Mouse (Mus musculus) heart, postnatal 14 days (tissue): ENCODE data around the gene Nudt22. TPM values are rescaled to one million over a fixed set of nuclear protein-coding genes. Genes with fewer than 3 reads are reported as not detected.

Experiments
- DNase-seq, 2 experiments: peaks; one replicate each; pipeline ENCODE4 v3.0.0; 2021 to 2022
- intact Hi-C: fragments of 180-260 bp; cut with DNase I; formaldehyde crosslinking; loops from one replicate; pipeline ENCODE4 v1.15.1; 2025
- long read RNA-seq, 2 experiments: library from polyadenylated mRNA; stranded (forward); transcript quantifications; one replicate each; pipeline ENCODE4 v2.0.0; 2021
- total RNA-seq, 2 experiments: library from RNA; stranded (reverse); gene quantifications; 2 replicates each; pipeline ENCODE4 v1.2.3; 2021

Gene Nudt22
- total RNA-seq: 10 to 100 TPM; 24.8 to 26.1 TPM
- long read RNA-seq, experiment 1, transcript Nudt22-201 (6 exons, 1,000 nt): major isoform, 36 of 40 reads
- long read RNA-seq, experiment 1, partial matches to known transcripts: 0 of 40 reads
- long read RNA-seq, experiment 1, other reads (novel, unspliced or antisense): 4 of 40 reads
- long read RNA-seq, experiment 2, transcript Nudt22-201 (6 exons, 1,000 nt): major isoform, 30 of 34 reads
- long read RNA-seq, experiment 2, partial matches to known transcripts: 1 of 34 reads
- long read RNA-seq, experiment 2, other reads (novel, unspliced or antisense): 3 of 34 reads

DNA sequence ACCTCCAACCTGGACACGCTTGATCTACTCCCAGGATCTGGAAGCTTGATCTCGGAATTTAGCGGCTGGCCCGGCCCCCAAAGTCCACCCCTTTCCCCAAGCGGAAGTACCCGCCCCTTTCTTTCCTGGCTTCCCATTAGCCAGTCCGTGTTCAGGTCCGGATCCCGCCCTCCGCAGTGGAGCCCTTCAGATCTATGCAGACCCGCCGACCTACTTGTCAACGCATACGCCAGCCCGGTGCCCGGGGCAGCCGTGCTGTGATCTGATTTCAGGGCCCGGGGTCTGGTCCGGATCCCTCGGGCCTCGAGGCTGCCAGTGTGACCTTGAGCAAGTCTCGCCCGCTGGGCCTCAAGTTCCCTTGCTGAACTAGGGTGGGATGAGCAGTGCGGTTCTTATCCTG, at the start of gene Nudt22, which contains the start of gene Trpt1:
Gene Nudt22 (minus strand): TSS at position 112 of the 400 bp plus-strand sequence.
Gene Trpt1 (plus strand): TSS at position 126 of the 400 bp plus-strand sequence.
- DNase-seq: peak; percentile 86 to 90
- intact Hi-C loops: loop anchor here (5.0 kb wide), 1 partner anchor 36 kb away; no protein-coding TSS in a partner anchor

DNA sequence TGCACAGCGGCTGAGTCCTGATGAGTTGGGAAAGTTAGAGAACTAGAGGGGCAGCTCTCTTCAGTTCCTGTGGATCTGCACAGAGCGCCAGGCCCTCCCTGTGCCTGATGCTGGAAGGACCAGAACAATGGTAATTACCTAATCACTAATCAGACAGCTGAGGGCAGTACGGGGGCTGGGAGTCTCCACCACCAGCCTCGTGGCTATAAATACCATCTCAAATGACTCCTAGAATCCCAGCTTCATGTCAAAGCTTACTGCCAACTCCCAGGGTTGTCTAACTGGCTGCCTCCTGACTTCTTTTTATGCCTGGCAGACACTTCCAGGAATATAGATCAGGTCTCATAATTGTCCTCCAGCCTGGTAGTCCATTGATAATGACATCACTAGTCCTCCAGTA, 48.8 kb upstream of the Nudt22 start:
- intact Hi-C loops: no loop called here
- no peak for DNase-seq

DNA sequence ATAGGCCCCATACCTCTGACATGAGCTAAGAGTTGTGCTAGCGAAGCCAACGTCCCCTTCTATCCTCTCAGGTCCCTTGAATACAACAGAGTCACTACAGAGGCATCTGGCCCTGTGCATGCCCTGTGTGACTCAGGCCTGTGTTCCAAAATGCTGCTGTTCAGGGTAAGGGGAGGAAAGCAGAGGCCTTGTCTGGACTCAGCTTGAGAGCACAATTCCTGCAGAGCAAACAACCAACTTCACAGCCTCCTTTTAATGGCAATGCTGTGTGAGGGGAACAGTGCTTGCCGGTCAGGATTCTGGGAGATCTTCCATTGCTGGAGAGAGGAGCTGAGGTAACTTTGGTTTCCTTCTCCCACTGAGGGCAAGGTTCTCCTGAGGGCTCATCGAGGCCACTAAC, 48.4 kb upstream of the Nudt22 start:
- DNase-seq: no peak
- intact Hi-C loops: no loop called here

DNA sequence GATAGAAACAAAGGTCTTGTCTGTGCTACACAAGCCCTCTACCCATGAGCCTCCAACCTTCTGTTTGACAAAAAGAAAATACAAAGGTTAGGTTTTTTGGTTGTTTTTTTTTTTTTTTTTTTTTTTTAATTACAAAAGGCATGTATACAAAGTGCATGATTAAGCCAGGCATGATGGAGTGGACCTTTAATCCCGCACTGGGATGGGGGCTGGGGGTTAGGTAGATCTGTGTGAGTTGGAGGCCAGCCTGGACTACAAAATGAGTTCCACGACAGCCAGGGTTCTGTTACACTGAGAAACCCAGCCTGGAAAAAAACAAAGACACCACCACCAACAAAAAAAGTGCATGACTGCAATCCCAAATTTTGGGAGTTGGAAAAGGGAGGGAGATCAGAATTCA, 45.3 kb upstream of the Nudt22 start:
- DNase-seq: no peak
- intact Hi-C loops: no loop called here

DNA sequence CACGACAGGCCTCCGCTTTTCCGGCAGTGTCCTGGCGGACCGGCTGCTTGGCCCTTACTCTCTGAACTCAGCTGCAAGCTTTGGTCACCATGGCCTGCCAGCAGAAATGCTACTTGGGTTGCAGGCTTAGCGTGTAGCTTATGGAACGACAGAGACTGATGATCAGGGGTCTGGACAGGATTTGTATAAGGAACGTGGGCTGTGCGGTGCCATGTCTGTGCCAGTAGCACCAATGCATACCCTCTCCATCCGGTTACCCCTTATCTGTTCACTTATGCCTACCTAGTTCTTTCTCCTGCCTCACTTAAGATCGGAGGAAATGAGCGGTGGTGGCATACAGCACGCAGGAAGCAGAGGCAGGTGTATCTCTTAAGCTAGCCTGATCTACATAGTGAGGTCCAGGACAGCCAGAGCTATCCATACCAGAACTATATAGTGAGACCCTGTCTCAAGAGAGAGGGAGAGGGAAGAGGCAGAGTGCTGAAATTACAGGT, 44.8 kb upstream of the Nudt22 start:
- intact Hi-C loops: no loop called here
- no peak for DNase-seq

DNA sequence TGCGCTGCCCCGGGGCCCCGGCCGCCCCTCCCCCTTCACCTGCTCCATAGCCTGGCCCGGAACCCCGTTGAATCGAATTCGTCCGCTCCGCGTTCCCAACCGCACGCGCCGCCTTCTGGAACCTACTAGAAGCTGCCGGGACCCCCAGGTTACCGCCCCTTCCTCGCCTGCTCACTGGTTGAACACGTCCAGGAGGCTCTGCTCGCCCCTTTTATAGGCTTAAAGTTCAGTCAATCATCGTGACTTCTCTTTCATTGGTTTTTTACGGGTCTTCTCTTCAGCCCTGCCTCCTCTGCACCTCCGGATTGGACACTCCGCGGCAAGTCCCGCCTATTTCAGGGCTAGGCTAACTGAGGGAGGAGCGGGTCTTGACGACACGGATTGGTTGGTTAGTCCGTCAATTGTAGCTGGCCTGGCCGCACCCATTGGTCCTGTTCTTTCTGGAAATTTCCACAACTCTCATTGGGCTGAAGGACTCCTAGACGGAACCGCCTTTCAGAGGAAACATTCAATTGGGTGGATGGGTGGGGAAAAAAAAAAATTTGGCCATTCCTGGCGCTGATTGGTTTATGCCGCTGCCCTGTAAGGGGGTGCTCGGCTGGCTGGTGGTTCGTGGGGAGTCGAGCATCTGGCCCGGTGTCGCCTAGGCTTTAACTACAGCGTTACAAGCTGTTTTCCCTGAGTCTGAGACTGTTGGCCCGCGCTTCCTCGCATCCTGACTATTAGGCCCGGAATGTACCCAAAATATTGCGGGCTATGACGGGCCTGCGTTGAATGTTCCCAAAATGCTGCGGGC, 44.1 kb upstream of the Nudt22 start, which contains the start of gene Stip1:
Gene Stip1 (minus strand): TSS at position 127 of the 796 bp plus-strand sequence.
- intact Hi-C loops: no loop called here
- peak; percentile 97 to 98 for DNase-seq

DNA sequence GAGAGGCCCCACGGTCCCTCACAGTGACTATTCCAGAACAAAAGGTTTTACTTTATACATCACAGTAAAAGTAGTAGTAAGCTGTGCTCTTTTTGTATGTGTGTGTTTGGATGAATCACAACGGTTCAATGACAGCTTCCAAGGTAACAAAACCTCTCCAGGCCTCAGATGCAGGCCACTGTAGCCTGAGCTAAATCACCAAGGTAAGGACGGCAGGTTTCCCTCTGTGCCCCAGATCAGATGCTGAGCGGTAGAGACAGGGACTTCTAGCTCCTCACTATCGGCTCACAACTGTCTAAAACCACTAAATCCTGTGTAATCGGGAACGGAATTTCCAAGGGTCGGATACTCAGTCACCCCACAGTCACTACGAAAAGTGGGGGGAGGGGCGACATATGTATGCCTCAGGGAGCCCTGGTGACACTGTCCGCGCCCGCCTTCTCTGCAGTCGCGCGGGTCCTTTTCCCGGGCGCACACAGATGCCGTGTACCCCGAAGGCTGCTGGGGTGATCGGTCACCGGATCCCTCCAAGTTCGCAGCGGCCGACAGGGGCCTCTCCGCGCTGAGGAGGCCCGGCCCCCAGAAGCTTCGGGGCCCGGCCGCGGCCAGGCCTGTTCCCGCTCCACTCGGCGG, 43.3 kb upstream of the Nudt22 start:
- peak; percentile 42 to 51 for DNase-seq
- intact Hi-C loops: no loop called here

DNA sequence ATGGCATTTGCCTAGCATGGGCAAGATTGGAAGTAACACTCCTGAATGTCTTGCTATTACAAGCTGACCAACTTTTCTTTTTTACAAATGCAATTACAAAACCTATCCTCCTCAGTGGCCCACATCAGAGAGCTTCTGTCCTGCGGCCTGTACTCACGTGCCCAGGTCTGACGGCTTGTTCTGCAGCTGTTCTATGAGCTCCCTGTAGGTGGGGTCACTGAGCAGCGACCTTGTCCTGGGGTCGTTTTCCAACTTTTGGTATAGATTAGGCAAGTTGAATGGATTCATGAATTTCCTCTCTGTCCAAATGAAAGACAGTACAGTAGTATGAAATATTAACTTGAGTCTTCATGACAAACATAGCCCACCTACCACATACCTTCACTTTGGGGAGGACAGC, 38.1 kb upstream of the Nudt22 start:
- intact Hi-C loops: loop anchor here (5.0 kb wide), 1 partner anchor 37 kb away; the partner anchor contains the start of genes Nudt22 and Trpt1
- no peak for DNase-seq

DNA sequence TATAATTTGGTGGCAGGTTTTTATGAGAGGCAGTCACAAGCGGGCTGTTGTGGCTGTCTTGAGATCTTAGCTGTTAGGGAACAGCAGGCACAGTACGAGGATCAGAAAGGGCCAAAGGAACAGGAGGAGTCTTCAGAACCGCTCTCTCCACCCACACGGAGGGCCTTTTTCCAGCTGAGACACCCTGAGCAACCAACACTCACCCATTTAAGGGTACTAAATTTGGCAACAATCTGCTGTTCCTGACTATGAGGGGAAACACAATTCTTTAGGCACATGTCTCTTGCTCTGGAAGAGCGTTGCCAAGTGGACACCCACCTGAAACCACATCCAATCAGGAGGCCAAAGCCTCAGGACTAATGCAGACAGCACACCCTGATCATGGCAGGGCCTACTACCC, 33.6 kb upstream of the Nudt22 start:
- intact Hi-C loops: no loop called here
- DNase-seq: no peak

DNA sequence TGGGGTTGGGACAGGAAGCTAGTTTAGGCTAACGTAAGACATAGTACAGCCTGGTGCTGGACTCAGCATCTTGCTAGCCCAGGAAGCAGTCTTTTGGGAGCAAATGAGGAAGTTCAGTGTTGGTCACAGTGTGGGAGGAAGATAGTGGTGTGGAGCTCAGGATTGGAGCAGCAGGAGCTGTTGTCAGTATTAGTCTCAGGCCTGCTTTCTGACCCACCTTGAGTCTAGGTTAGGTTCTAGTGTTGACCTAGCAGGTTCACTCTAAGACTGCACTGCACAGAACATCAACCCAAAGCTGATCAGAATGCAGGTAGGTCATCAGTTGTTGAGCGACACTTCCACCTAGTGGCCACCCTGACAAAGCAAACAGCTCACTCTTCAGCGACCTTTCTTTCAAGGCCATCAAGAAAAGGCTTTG, 24.3 kb upstream of the Nudt22 start:
- intact Hi-C loops: loop anchor here (2.0 to 5.0 kb wide), 4 partner anchors 41 to 528 kb away; partner anchors contain the start of gene Catsperz
- peak; percentile 61 to 68 for DNase-seq

DNA sequence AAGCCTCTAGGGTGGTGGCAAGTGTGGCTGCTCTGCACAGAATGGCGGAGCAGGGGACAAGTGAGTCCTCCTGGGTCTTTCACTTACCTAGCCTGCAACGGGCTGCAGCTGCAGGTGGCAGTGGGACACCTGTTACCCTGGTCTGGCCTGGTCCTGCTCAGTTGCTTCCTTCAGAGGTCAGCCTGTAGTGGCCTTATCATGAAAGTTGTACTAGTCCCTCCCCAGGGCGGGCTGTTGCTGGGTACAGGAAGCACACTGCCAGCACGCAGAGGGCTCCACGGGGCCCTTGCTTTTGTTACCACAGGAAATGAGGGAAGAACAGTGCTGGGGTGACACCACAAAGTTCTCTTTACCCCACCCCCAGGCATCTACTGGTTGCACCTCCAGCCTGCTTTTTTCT, 23.3 kb upstream of the Nudt22 start, which contains the start of gene Fermt3:
Gene Fermt3 (minus strand): TSS at position 279 of the 400 bp plus-strand sequence.
- intact Hi-C loops: no loop called here
- DNase-seq: peak in 1 of 2 experiments; percentile 51

DNA sequence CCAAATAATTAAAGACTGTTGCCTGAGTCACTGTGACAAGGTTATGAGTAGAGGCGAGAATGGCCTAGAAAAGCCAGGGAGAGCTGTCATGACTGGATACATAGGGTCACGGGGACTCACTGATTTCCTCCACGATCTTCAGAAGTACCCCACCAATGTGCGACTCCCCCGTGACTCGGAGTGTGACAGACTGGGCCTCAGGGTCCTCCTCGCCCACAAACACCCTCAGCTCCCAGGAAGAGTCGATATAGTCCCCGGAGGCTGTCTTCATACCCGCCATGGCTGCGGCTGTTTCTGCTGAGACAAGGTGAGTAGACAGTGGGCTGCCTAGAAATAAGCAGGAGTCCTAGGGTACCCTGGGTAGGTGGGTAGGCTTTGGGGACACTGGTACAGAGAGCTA, 22.6 kb upstream of the Nudt22 start:
- intact Hi-C loops: no loop called here
- no peak for DNase-seq

DNA sequence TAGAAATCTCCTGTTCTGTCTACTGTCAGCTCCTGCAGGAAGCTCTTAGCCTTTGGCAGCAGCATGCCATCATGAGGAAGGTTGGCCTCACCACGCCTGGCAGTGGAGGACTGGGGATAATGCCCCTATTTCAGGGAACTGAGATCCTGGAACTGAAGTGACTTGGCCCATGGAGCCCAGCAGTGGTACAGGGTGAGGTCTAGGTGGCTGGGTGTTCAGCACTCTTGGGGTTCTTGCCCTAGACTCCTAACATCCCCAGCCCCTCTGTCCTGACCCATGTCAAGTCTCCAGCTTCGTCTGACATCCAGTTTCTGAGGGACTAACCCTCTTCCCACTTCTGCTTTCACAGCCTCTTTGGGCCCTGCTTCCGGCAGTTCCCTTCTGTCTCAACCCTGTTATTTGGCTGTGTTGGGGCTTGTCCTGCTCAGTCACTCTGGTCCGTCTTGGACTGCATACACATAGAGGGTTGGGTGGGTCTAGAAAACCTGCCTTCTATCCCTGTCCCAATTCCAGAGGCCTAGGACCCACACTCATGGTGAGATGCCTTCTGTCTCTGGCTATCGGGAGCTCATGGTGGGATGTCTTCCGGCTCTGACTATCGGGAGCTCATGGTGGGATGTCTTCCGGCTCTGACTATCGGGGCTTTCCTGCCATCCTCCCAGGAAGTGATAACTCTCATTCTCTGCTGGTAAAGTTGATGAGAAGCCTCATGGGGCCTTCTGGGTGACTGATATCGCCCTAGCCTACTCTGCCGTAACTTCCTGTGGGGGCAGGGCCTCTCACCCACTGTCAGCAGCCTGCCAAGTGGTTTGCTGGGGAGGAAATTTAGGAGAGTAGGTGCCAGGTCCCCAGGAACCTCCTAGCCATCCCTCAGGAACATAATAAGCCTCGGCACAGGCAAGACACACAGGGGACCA, 21.9 kb upstream of the Nudt22 start:
- DNase-seq: no peak
- intact Hi-C loops: no loop called here

DNA sequence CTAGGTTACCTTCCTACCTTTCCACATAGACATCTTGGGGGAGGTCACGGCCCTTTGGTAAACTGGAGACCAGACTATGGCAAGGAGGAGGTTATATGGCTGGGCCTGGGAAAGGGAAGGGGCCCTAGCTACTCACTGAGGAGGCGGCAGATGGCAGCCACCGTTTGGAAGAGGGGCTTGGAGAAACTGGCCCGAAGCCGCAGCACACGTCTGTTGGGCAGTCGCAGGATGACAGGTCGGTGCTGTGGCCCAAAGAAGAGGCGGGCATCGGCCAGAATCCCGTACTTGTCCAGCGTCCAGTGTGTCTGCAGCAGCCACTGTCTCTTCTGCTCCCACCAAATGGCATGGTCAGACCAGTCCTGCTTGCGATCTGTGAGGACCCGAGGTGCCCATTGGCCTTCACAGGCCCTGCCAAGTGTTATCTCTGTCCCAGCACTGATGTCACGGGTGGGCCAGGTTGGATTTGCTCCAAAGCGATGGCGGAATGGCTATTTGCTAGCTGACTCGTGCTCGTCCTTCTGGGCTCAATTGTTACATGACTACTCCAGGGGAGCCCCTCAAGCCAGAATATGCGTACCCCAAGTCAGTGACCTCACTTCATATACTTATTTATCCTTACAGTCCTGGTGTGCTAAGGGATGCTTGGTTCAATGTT, 18.7 kb upstream of the Nudt22 start:
- no peak for DNase-seq
- intact Hi-C loops: no loop called here

DNA sequence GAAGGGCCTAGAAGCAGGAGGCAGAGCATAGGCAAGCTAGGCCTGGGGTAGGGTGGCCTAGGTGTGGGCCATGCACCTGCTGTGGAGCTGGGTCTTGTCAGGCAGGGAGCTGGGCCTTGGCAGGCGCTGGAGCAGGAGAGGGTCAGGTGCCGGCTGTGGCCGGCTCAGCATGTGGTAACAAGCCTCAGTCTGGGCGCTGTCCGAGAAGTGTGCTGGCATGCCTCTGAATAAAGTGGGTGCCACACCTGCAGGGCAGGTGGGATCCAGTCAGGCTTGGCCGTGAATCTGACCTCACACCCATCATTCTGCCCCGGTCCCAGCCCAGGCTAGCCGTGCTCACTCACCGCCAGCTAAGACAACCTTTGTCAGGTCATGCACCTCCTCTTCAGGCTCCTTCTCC, 18.1 kb upstream of the Nudt22 start:
- intact Hi-C loops: no loop called here
- DNase-seq: no peak

DNA sequence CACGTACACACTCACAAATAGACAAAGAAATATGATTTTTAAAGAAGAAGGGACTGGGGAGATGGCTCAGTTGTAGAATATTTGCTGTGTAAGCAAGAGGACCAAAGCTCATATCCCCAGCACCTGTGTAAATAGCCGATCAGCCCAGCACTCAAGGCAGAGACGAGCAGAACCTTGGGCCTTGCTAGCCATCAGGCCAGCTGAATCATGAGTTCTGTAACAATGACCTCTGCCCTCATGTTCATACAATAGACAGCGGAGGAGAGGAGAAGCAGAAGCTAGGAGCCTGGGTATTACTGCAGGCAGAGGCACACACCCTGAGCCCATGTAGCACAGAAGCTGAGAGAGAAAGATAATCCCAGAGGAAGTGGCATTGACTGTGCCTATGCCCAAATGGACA, 16.5 kb upstream of the Nudt22 start:
- intact Hi-C loops: no loop called here
- no peak for DNase-seq

DNA sequence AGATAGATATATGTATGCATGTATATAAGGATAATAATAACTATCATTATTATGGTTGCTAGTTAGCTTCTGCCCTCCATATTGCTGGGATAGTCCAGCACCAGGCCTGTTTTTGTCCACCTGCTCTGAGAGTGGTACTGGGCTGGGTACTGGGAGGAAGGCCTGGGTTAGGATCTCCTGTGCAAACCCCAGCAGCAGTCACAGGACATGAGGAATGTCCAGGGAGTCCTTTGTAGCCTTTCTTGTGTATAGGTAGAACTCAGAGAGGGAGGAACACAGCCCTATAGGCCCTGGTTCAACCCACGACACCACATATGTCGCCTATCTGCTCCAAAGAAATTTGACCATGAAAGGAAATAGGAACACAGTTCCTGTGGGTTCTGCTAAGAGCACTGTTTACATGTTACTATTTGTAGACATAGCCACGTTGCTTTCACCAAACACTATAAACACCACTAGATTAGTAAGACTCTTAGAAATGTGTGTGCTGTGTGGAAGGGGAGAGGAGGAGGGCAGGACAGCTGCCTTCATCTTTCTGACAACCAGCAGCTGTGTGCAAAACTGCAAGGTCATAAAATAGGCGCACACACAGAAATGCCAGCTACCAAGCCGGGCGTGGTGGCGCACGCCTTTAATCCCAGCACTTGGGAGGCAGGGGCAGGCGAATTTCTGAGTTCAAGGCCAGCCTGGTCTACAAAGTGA, 11.1 kb upstream of the Nudt22 start:
- no peak for DNase-seq
- intact Hi-C loops: no loop called here

DNA sequence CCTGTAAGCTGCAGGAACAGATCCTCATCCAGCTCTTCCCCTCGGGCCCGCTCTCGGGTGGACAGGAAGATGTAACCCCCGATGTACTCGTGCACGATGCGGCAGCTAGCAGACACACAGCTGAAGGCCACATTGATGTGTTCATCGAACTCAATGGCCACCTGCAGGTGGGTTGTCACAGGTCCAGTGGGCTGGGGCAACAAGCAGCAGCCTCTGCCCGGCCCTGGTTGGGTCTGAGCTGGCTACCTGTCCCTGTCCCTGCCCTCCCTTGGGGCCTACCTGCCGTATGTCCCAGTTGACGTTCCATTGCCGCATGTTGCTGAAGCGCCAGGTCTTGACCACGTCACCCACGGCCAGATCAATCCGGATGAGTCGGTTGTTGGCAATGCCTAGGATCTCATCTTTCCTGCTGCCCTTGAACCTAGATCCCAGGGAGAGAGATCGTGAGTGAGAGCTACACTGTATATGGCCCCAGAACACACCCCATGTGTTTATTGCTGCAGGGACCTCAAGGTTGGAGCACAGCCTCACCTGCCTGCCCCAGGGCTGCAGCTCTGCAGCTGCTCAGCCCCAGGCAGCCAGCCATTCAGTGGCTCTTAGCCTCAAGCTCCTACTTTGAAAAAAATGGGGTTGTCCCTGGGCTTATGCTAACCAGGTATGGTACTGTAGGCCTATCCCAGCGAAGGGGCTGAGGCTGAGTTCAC, 3.6 kb upstream of the Nudt22 start:
- intact Hi-C loops: loop anchor here (5.0 kb wide), 1 partner anchor 33 kb away; no protein-coding TSS in a partner anchor
- no peak for DNase-seq
